Mouse (Mus musculus) ovary, adult 18-20 months (tissue): ENCODE measurements around the gene Cfap58.

Experiments
- DNase-seq: peaks from one replicate; pipeline ENCODE4 v3.0.0; 2022; ENCODE audit warnings: low spot score, mixed read lengths

The Cfap58 gene

DNA sequence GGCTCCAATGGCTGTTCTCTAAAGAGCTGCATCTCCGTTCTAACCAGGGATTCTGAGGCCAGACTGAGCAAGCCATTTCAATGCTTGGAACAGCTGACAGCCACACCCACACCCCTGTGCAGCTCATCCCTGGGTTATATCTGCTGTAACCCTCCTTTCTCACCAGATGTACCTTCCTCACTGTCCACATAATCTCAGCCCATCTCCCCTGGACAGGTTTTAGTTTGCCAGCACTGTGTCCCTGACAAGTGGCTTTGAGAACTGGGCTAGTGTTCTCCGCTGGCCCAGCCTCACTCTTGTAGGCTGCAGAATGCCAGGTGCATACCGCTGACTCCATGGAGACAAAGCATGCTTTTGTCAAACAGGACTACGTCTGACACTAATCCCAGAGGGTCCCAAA lies 20.1 kb upstream of the Cfap58 start:
- no peak for DNase-seq

DNA sequence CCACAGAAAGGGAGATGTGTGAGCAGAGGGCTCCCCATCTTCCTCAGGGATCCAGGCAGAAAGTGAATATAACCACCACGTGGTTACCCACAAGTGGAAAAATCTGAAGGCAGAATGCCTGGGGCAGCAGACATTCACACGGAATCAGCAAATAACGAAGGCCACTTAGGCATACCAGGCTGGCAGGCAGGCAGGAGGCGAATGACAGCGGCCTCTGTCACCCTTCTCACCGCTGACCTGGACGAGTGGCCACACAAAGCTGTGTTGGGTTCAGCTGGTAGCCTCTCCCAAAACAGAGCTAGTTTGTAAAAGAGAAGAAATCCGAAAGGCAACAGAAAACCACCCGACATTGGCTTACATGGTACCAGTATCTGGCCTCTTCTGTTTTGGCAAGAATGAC lies 19.5 kb upstream of the Cfap58 start:
- no peak for DNase-seq

DNA sequence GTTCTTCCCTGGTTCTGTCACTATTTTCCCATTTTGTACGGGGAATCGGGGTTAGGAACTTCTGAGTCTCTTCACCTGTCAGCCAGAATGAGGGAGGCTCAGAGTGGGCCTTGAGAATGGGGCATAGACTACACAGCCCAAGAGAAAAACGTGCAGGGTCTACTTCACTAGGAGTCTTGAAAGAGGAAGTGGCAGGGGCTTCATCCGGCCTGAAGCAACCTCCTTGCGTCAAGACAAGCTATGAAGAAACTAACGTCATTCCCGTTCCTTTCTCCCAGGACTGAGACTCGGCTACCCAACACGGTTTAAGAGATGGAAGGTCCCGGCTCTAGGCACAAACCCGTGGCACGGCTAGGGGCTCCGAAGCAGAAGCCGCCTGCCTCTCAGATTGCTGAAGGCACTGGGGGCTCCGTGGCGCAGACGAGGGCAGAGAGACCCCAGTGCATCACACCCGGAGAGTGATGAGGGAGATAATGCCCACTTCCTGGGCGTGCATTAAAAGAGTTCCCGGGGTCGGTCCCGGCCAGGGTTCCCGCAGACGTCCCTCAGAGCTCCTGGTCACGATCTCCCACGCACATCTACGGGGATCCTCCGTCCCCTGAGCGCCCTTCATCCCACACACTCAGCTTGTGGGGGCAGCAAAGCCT lies 18.9 kb upstream of the Cfap58 start:
- DNase-seq = no peak

DNA sequence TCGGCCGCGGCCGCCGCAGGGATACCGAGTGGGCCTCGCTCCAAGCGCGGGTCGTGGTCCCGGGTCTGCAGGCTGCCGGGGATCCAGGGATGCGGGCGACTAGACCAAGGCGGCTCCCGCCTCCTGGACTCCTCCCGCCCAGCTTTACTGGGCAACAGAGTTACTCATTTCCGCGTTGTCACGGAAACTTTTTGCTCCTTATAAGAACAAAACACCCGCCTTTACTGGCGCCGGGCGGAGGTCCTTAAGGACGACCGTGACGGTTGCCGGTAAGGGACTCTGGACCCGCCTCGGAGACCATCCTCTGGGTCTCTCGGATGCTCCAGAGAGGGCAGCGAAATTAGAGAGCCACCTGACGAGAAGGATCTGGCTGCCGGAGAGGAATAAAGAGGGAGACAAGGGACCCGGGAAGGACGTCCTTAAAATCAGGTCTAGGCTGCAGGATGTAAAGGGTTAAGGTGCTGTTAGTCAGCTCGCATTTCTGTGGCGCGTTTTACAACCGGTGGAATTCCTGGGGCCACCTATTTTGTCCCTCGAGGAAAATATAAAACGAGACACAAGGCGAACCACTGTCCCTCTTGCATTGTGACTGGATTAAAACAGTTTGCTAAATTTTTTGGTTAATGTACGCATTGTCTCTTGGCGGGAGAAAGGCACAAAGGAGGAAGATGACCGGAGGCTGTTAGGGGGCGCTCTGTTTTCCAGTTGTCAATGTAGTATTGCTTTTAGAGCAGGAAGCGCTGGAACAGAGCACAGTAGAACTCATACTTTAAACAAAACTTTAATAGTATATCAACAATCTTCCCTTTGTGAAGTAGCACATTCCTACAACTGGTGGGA lies 18.1 kb upstream of the Cfap58 start, which contains the start of the genes Cfap43 and Itprip:
Gene Cfap43, minus strand, starts transcription at position 162 of the 840 bp plus-strand sequence.
Gene Itprip, minus strand, starts transcription at position 174 of the 840 bp plus-strand sequence.
- peak; percentile 70 for DNase-seq

DNA sequence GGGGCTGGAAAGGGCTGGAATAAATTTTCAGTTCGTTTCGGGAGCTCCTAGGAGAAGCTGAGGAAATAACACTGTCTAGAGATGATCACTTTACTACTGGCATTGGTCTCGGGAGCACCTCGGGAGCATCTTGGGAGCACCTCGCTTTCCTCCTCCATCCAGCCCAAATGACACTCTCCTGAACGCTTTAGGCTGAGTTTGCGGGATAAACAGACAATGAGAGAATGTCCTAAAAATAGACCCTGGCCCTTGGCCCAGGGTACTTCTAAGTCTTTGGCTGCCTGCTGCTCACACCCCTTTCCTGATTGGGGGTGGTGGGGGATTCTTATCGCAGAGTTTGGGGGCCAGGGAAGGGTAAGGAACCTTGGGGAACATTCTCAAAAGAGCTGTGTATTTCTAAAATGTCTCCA lies 17.5 kb upstream of the Cfap58 start:
- DNase-seq = no peak

DNA sequence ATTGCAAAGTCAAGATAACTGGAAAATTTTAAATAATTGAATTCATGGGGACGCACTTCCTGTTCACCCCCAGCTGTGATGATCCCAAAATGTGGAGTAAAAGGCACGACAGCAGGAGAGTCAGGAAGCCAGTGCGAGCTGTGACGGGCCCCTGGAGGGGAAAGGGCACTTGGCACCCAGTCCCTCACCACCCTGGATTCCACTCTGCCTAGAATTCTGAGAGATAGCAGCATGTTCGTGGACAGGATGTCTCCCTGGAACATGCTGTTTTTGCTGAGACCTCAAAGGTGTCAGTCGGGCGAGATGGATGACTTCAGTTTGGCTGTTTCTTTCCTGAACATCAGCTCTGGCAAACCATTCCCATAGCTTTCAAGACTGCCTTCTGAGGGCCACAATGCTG lies 11.7 kb upstream of the Cfap58 start:
- DNase-seq = no peak

DNA sequence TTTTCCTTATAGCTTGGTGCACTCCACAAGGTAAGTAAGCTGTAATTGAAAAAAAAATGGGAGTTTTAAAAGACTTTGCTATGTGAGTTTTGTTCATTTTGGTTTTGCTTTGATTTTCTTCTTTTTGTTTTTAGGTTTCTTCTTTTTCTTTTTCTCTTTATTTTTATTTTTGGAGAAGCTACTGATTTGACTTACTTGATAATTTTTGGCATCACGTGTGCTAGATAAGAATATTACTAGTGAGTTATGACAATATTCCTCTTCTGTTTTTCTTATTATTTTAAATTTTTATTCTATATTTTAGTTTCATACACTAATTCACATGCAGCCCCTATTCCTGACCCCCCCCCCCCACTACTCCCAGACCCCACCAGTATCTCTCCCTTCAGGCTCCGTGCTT lies 10.4 kb upstream of the Cfap58 start:
- no peak for DNase-seq

DNA sequence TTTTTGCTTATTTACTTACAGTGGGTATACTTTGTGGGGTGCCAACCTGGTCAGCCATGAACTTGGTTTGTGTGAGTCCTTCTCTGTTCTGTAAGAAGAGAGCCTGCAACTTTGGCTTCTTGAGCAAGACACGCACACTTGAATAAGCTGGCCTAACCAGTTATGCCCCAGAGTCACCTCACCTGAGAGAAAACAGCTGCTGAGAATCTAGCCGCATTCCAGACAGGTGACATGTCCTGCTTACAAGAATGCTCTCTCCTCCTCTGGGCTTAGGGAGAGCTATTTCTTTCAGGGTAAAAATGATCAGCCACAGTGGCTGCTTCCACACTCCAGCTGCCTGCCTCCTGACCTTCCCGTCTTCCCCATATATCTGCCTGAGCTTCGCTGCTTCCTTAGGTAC lies 8.4 kb upstream of the Cfap58 start:
- no peak for DNase-seq

DNA sequence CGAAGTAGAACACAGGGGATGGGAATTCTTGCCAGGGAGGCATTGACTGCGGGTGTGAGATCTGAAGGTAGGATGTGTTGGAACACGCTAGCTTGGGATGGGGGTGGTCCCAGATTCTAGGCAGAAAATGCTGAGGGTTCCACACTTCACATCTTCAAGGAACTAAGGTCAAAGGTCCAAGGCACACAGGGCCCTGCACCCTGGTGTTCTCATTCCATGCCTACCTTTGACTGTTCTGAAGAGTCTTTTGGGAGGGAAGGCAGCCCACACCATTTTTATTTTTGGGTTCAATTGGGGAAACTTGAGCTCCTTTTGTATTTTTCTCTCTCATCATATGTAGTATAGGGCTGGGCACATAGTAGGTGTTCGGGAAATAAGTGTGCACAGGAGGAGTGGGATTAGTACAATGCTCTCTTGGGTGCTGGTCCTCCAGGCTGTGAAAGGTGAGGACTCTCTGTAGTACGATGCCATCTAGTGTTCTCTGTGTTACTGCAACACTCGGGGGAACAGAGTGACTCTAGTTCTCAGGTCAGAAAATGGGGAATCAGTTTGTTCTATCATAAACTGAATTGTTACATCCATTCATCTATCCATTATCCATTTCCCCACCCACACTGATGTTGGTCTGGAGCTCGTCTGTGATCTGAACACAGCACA lies 5.4 kb upstream of the Cfap58 start:
- no peak for DNase-seq

DNA sequence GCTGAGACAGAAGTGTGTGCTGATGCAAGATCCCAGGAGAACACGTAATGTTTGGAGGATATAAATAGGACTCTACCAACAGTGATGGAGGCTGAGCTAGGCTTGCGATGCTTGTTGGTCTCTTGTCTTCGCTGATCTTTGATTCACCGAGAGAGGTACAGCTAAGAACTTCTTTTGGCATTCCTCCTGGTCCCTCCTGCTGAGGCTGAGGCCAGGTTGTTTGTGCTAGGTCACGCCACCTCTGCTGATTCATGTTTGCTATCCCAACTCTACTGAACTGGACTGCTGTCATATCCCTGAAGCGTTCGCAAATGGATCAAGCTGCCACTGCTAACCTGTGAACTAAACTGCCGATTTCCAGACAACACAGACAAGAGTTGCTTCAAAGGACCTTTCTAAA lies 3.3 kb upstream of the Cfap58 start:
- DNase-seq = no peak

DNA sequence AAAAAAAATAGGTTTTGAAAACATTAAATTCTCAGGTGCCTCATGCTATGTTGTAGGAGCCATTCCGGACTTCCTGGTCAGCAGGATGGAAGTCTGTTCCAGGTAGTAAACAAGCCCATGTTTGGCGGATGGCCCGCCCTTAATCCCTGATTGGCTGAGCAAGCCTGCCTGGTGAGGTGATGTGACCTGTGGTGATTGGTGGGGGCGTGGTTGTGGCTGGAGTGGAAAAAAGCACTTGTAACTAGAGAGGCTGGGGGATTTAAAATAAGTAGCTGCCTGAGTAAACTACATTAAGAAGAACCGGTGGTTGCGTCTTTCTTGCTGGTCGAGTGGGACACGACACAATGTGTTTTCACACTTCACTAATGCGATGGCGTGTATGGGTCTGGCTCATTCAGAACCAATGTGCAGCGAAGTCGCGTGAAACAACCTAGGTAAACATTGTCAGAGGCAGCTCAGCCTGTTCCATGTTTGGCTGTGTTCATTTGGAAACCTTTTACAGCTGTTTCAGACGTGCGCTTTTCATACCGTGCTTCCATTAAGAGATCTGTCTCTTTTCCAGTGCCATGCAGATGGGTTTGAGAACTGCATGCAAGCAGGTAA lies 2.7 kb upstream of the Cfap58 start:
- no peak for DNase-seq

DNA sequence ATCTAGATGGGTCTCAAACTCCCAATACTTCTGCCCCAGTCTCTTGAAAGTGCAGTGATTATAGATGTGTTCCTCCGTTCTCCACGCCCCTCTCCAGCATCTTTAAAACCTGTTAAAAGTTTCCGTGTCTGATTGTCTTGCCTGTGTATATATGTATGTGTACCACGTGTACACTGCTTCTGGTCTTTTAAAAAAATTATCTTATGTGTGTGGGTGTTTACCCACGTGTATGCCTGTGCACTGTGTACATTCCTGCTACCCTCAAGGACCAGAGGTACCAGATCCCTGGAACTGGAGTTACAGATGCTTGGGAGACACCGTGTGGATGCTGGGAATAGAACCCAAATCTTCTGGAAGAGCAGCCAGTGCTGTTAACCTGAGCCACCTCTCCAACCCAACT lies 1.9 kb upstream of the Cfap58 start:
- DNase-seq = no peak

DNA sequence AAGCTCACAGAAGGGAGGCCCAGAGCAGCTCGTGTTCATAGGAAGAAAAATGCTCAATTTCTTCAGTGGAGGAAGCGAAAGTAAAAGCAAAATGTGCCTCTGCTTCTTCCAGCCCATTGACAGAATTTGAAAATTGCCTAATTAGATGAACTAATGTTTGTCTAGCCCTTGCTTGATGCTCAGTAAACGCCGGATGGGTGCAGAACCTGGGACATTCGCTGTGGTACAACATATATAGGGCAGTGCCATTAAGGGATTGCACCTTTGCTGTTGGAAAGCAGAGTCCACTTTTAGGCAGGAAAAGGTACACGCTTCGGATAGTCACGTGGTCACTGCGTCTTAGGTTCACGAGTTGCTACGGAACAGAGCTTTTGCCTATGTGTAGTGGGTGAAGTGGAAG lies 985 bp upstream of the Cfap58 start:
- no peak for DNase-seq

DNA sequence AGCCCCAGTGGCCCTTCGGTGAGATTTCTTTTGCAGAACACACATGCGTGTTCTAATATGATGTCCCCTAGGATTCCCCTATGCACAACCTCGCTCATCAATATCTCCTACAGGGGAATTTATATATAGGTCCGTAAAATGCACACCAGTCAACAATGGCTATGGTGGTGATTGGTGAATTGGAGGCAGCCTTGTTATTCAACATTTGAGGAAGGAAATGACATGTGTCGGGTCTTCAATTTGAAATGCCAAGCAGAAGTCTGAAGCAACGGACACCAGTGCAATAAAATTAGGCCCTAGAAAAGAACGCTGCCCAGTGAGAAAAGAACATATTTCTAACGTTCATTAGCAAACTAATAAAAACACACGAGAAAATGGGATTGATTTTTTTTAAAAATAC lies 537 bp upstream of the Cfap58 start:
- DNase-seq = no peak

DNA sequence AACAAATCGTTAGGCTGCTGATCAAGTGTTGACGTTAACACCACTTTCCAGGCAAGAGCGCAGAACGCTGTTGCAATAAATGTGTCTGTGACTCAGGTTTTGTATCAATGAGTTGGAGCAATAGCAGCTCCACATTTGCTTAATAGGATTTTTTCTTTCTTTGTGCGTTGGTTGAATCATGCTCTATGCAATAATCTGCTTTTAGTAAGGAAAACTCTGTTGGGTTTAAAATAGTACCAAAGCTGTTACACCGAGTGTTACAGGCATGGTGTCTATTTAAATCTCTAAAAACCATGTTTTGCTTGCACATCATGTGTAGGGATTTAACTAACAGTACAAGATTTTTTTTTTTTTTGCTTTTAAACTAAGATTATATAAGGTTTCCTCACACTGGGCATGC lies 1.9 kb downstream of the Cfap58 start:
- no peak for DNase-seq

DNA sequence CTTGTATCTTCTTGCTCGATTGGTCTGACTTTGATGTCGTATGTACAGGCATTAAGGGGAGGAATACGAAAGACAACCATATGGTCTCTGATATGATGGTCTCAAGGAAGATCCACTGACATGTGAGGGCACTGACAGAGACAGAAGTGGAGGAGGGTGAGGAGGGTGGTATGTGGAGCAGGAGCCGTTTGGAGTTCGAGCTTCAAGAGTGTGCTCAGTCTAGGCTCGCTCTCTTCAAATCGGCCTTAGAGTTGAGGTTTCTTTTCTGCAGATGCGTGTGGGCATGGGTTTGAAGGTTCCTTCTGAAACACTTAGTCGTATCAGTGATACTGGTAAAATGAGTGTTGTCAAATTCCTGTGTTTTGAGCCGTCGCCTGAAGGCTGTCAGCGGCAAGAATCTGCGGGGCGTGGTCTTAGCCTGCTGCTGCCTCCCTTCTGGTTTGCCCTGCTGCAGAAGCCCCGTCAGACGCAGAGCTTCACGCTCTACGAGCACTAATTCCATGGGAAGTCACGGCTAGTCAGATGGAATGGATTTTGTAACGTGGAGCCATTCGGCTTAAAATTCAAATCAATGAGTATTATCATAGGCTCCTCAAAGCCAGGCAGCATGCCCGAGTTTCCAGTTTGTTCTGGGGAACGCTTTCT lies 9.5 kb downstream of the Cfap58 start:
- DNase-seq = no peak

DNA sequence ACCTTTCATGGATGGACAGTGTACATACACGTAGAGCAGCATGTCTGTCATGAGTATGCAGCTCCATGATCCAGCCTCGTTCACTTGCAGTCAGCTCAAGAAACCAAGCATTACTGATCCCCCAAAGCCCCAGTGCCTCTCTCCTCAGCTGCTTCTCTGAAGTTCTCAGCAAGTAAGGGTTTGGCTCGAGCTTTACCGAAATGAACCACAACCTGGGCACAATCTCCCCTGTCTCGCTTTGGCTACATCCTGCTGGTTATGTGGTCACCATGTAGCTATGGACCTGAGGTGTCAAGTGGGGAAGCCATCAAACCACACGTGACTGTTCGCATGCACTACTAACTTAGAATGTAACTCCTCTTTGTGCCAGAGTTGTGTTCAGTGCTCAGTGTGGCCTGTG lies 13.5 kb downstream of the Cfap58 start:
- DNase-seq = no peak

DNA sequence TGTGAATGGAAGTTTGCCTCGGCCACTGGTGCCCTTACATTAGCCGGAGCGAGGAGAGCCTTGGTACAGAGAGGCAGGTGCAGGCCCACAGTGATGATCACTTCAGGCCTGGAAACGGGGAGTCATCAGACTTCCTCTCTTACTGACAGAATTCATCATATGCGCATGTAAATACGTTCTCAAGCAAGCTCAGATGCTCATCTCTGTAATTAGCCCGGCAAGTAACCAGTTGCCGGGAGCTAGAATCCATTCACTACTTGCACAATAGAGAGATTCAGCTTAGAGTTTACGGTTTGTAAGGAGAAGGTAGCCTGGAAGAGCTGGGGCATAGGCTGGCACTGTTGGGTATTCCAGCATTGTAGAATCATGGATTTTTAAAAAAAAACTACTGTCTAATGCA lies 15.7 kb downstream of the Cfap58 start:
- DNase-seq = no peak

DNA sequence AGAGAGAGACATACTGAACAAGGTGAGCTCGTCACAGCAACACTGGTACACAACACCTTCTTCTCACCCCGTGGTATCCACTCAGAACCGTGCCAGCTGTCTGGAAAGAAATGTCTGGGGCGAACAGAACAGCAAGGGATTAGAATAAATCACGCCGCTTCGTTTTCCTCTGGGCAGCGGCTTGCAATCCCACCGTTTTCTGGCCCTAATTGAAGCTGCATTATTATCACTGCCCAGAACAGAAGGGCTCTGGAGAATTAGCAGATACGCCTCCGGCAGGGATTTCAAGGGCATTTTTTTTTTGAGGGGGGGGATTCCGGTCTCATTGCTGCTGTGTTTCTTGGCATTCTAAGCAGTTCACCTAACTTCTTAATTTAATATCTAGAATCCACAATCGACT lies 20.7 kb downstream of the Cfap58 start:
- DNase-seq = no peak

DNA sequence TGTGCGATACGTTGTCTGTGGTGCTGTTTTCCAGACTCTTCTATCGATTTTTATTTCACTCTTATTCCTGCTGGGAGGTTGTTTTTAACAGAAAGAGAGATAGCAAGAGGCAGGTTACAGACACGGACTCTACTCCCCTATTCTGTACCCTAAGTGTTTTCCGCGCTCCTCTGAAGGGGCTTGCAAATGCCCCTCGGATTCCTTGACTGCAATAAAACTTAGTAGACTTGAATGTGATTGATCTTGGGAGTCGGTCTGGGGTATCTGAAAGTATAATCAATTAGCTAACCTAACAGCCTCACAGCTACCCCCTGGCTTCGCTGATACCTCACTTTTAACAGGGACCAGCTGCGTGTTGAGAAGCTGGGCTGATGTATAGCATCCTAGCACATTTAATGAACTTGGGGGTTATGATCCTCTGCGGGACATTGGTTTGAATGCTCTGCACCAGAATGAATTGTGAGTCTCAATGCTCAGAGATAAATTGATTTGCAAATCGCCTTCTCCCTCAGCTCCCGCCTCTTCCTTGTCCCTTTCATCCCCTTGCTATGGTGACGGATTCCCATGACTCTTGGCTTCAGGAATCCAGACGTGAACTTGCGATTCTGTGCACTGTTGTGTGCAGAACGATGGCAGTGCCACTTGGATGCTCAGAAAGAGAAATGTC lies 31.7 kb downstream of the Cfap58 start:
- no peak for DNase-seq

DNA sequence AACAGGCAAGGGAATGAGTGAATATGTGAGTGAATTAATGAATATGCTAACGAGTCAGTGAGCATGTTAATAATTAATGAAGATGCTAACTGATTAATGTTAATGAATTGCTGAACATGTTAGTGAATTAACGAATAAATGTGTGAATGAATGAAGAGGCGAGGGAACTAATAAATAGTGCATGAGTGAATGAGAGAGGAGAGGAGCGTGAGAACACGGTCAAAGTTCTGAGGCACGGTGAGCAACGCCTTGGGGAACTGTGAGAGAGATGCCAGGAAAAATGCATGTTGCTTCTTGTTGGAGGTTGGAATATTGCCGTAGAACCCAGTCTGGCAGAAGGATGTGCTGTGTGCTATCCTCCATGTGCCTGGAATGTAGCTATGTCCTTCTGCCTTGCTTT lies 33.6 kb downstream of the Cfap58 start:
- DNase-seq = no peak
